Mouse (Mus musculus) small intestine, adult 2 months (tissue): ENCODE results near the gene Meis2. TPM values are rescaled to one million over a fixed set of nuclear protein-coding genes. Genes with fewer than 3 reads are reported as not detected.

ENCODE experiments used
- H3K27ac ChIP-seq: fragments of 200-500 bp; 2 replicates; pipeline ENCODE4 v1.5.1; 2012; ENCODE audit warnings: low read depth, low read length, control low read depth, inconsistent platforms; ENCODE audit not compliant: insufficient read depth
- H3K27me3 ChIP-seq: fragments of 200-500 bp; 2 replicates; pipeline ENCODE4 v1.6.1; 2012; ENCODE audit warnings: mild to moderate bottlenecking, moderate library complexity, low read length, inconsistent platforms; ENCODE audit not compliant: control insufficient read depth, insufficient read depth
- H3K36me3 ChIP-seq: fragments of 200-500 bp; 2 replicates; pipeline ENCODE4 v1.6.1; 2012; ENCODE audit warnings: mild to moderate bottlenecking, low read length, control low read depth, inconsistent platforms; ENCODE audit not compliant: control insufficient read depth, insufficient read depth
- H3K4me1 ChIP-seq: fragments of 200-500 bp; 2 replicates; pipeline ENCODE4 v1.6.1; 2012; ENCODE audit warnings: low read length, inconsistent platforms, mixed read lengths; ENCODE audit not compliant: control insufficient read depth, insufficient read depth, insufficient read length
- H3K4me3 ChIP-seq: fragments of 200-500 bp; 2 replicates; pipeline ENCODE4 v1.5.1; 2012; ENCODE audit warnings: low read depth, mild to moderate bottlenecking, control low read depth, inconsistent platforms, low read length, moderate library complexity
- CTCF ChIP-seq: fragments of 200-500 bp; IDR thresholded peaks from 2 replicates; pipeline ENCODE4 v1.5.1; 2012; ENCODE audit warnings: low read depth, mild to moderate bottlenecking, control low read depth, inconsistent platforms, low read length, moderate library complexity, mixed read lengths; ENCODE audit not compliant: insufficient replicate concordance, insufficient read length; ENCODE audit errors: extremely low read depth
- POLR2A ChIP-seq: fragments of 200-500 bp; IDR thresholded peaks from 2 replicates; pipeline ENCODE4 v1.6.1; 2012; ENCODE audit warnings: low read depth, mild to moderate bottlenecking, control low read depth, inconsistent platforms, low read length, moderate library complexity
- WGBS: fragments of 180-500 bp; shearing (Covaris S2); methylation state at CpG from one replicate; pipeline ENCODE4 v1.1.7; 2018; 5-methylcytosine and 5-hydroxymethylcytosine counted together
- polyA plus RNA-seq: library from polyadenylated mRNA; depleted of rRNA; stranded (reverse); fragments of >200 nt; gene quantifications from 2 replicates; pipeline ENCODE4 v1.2.3, GENCODE M21; 2012; rRNA removed

Meis2 gene
- 3.9 and 11.6 TPM in 2 replicates for polyA plus RNA-seq

DNA sequence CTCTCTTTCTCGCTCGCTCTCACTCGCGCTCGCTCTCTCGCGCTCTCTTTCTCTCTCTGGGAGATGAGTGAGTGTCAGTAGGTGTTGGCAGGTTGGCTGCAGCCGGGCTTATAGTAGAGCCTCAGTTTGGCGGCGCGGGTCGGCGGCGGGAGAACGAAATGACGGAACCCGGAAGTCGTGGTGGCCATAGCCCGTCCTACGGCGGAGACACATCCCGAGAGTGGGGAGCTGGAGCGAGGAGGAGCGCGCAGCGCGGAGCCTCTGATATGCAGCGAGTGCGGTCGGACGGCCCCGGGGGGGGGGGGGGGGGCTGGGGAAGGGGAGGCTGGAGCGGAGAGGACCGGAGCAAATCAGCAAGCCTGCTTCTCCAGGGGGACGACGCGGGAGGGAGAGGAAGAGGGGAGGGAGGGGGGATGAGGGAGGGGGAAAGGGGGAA is at the start of gene Meis2:
TSS of gene Meis2 (minus strand) at position 270 of the 436 bp plus-strand sequence.
- peak within 1 kb of the TSS; percentile 79 for H3K4me3 ChIP-seq
- WGBS, result under 1% methylated on average over 32 of the region's 37 CpGs
- TF ChIP-seq POLR2A (peak; percentile 45; the same call in 1 of the 2 replicates), CTCF (no peak)
- peaks cover 2% of the 10 kb centered on the region; the same call in 1 of the 2 replicates for H3K4me1 ChIP-seq
- peaks cover 63% of the 10 kb centered on the region for H3K27me3 ChIP-seq
- H3K36me3 ChIP-seq, result no peaks in the 10 kb centered on the region
- peak within 1 kb of the TSS; percentile 71 for H3K27ac ChIP-seq

DNA sequence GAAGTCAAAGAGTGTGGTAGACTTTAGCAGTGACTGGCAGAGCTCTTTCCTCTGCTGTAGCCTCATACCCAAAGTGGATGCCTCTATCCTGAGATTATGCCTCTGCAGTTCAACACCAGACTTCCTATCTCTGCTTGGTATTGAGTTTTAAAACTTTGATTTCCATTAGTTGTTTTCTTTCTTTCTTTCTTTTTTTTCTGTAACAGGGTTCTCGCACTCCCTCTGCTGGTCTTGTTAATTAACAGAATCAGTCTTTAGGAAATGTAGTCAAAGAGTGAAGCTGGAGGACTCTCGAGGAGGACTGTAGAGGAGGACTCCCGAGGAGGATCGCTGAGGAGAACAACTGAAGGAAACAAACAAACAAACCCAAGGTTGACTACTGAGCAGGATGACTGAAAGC is 40.6 kb upstream of the Meis2 start:
- Histone ChIP-seq H3K4me3 (no peak overlapping the region), H3K27me3 (0 out of 2 replicates have a peak, but pooled peaks cover 3% of the 10 kb centered on the region), H3K36me3 (no peaks in the 10 kb centered on the region), H3K27ac (no peak overlapping the region), H3K4me1 (no peaks in the 10 kb centered on the region)
- TF ChIP-seq CTCF, result no peak
- TF ChIP-seq POLR2A, result no peak
- WGBS, result 47% methylated on average over 4 of the region's 4 CpGs

GRCm38 (mm10) chr2:116105179-116105578 is 39.5 kb upstream of the Meis2 start:
- Histone ChIP-seq H3K27me3 (0 out of 2 replicates have a peak, but pooled peaks cover 3% of the 10 kb centered on the region), H3K36me3 (no peaks in the 10 kb centered on the region), H3K4me1 (no peaks in the 10 kb centered on the region), H3K27ac (no peak overlapping the region), H3K4me3 (no peak overlapping the region)
- no peak for TF ChIP-seq POLR2A
- no peak for TF ChIP-seq CTCF
- WGBS, result 55% methylated on average over 3 of the region's 3 CpGs

GRCm38 (mm10) chr2:116103411-116103996 is 37.9 kb upstream of the Meis2 start:
- Histone ChIP-seq H3K27ac (no peak overlapping the region), H3K4me3 (no peak overlapping the region), H3K27me3 (0 out of 2 replicates have a peak, but pooled peaks cover 3% of the 10 kb centered on the region), H3K4me1 (peaks cover 2% of the 10 kb centered on the region; the same call in 1 of the 2 replicates), H3K36me3 (no peaks in the 10 kb centered on the region)
- TF ChIP-seq CTCF, result no peak
- TF ChIP-seq POLR2A, result no peak
- 35% methylated on average over 5 of the region's 5 CpGs for WGBS

- Histone ChIP-seq H3K4me1 (peaks cover 10% of the 10 kb centered on the region; the same call in 1 of the 2 replicates), H3K4me3 (no peak overlapping the region), H3K36me3 (no peaks in the 10 kb centered on the region), H3K27ac (no peak overlapping the region), H3K27me3 (0 out of 2 replicates have a peak, but pooled peaks cover 3% of the 10 kb centered on the region)
- TF ChIP-seq CTCF, result peak; percentile 55; the same call in 1 of the 2 replicates
- TF ChIP-seq POLR2A, result no peak
Measured at GRCm38 (mm10) chr2:116101221-116101620, 35.6 kb upstream of the Meis2 start.

- H3K4me1 ChIP-seq, result peaks cover under 1% of the 10 kb centered on the region; the same call in 1 of the 2 replicates
- TF ChIP-seq POLR2A, result no peak
- TF ChIP-seq CTCF, result no peak
- no peak overlapping the region for H3K4me3 ChIP-seq
- H3K27ac ChIP-seq, result no peak overlapping the region
- WGBS, result 66% methylated on average over 2 of the region's 2 CpGs
- no peaks in the 10 kb centered on the region for H3K36me3 ChIP-seq
- H3K27me3 ChIP-seq, result peaks cover 3% of the 10 kb centered on the region; the same call in 1 of the 2 replicates
Measured at GRCm38 (mm10) chr2:116080961-116081360, 15.3 kb upstream of the Meis2 start.

- H3K27ac ChIP-seq, result no peak overlapping the region
- peaks cover 6% of the 10 kb centered on the region for H3K4me1 ChIP-seq
- H3K4me3 ChIP-seq, result no peak overlapping the region
- WGBS, result 80% methylated on average over 2 of the region's 2 CpGs
- no peaks in the 10 kb centered on the region for H3K36me3 ChIP-seq
- TF ChIP-seq POLR2A (no peak), CTCF (no peak)
- H3K27me3 ChIP-seq, result peaks cover 14% of the 10 kb centered on the region
Measured at GRCm38 (mm10) chr2:116078841-116079240, 13.2 kb upstream of the Meis2 start.
